Mouse (Mus musculus) CH12.LX (cell line): ENCODE measurements at regions not wholly inside any gene's neighbourhood (a gene's known extent, or its start where the extent isn't known, plus 50 kb on each side); places are given as distances from the start of the nearest gene placed in this dataset.

Source experiments
- DNase-seq: peaks from one replicate; pipeline ENCODE4 v3.0.0-alpha.2; 2013; ENCODE audit errors: extremely low read depth
- H3K27ac ChIP-seq: 2 replicates; pipeline ENCODE4 v1.5.1; 2012; ENCODE audit warnings: low read depth, mild to moderate bottlenecking, control low read depth, moderate library complexity; ENCODE audit not compliant: insufficient read depth
- H3K27me3 ChIP-seq: replicated peaks from 2 replicates; pipeline ENCODE3; 2012; ENCODE audit warnings: inconsistent platforms
- H3K36me3 ChIP-seq, 2 experiments: replicated peaks in 1 of 2; 2 replicates each; pipeline versions ENCODE3 to v1.6.1; 2012; ENCODE audit warnings: inconsistent platforms in 1 of 2, low read length in 1 of 2, mild to moderate bottlenecking in 1 of 2, mixed read lengths in 1 of 2, moderate library complexity in 1 of 2; ENCODE audit not compliant: control insufficient read depth in 1 of 2, insufficient read depth in 1 of 2
- H3K4me1 ChIP-seq, 2 experiments: 2 replicates each; pipeline ENCODE4 v1.6.1; 2012; ENCODE audit warnings: inconsistent platforms in 1 of 2, moderate library complexity in 1 of 2; ENCODE audit not compliant: insufficient read depth in 2 of 2, control insufficient read depth in 1 of 2
- H3K4me2 ChIP-seq: 2 replicates; pipeline ENCODE4 v1.6.1; 2012; ENCODE audit warnings: low read depth, mild to moderate bottlenecking, control low read depth; ENCODE audit not compliant: poor library complexity, insufficient read depth, severe bottlenecking
- H3K4me3 ChIP-seq, 3 experiments: fragments of 150-350 bp in 1 of 3; sonication (generic) in 1 of 3; replicated peaks in 1 of 3; 2 replicates each; pipeline versions ENCODE3 to v1.5.1; 2011 to 2012; ENCODE audit warnings: low read depth in 2 of 3, low read length in 2 of 3, mild to moderate bottlenecking in 2 of 3, moderate library complexity in 2 of 3, control low read depth in 1 of 3, improper control_type of control experiment in 1 of 3, inconsistent platforms in 1 of 3, mixed read lengths in 1 of 3; ENCODE audit not compliant: poor library complexity in 1 of 3
- H3K79me2 ChIP-seq: replicated peaks from 2 replicates; pipeline ENCODE4 v1.6.1; 2012; ENCODE audit warnings: mild to moderate bottlenecking, moderate library complexity; ENCODE audit not compliant: control insufficient read depth, poor library complexity, insufficient read depth, severe bottlenecking; ENCODE audit errors: extremely low read depth
- H3K9ac ChIP-seq: 2 replicates; pipeline ENCODE4 v1.6.1; 2012; ENCODE audit warnings: low read depth, mild to moderate bottlenecking, control low read depth, moderate library complexity; ENCODE audit not compliant: insufficient read depth
- H3K9me3 ChIP-seq: replicated peaks from 2 replicates; pipeline ENCODE3; 2012; ENCODE audit warnings: low read length, inconsistent platforms, mixed read lengths
- CTCF ChIP-seq, 2 experiments: IDR thresholded peaks in 1 of 2; conservative IDR thresholded peaks in 1 of 2; 2 replicates each; pipeline ENCODE4 v1.5.1; 2011 to 2012; ENCODE audit warnings: low read depth in 2 of 2, low read length in 2 of 2, improper control_type of control experiment in 1 of 2, inconsistent platforms in 1 of 2, mild to moderate bottlenecking in 1 of 2, moderate library complexity in 1 of 2
- E2F4 ChIP-seq: IDR thresholded peaks from 2 replicates; pipeline ENCODE4 v1.6.1; 2011; ENCODE audit warnings: low read depth, low read length, improper control_type of control experiment; ENCODE audit not compliant: insufficient replicate concordance
- GABPA ChIP-seq: IDR thresholded peaks from 2 replicates; pipeline ENCODE4 v1.6.1; 2012; ENCODE audit warnings: low read depth, low read length, improper control_type of control experiment, inconsistent platforms; ENCODE audit not compliant: insufficient replicate concordance
- IRF4 ChIP-seq: IDR thresholded peaks from 2 replicates; pipeline ENCODE4 v1.6.1; 2014; ENCODE audit warnings: low read depth, mild to moderate bottlenecking, inconsistent platforms, low read length, improper control_type of control experiment
- KAT2A ChIP-seq: IDR thresholded peaks from 2 replicates; pipeline ENCODE4 v1.6.1; 2012; ENCODE audit warnings: low read length, improper control_type of control experiment, inconsistent platforms; ENCODE audit not compliant: insufficient replicate concordance
- MAX ChIP-seq: IDR thresholded peaks from 2 replicates; pipeline ENCODE4 v1.6.1; 2011; ENCODE audit warnings: low read length, improper control_type of control experiment
- MEF2A ChIP-seq: IDR thresholded peaks from 2 replicates; pipeline ENCODE4 v1.6.1; 2014; ENCODE audit warnings: low read depth, mild to moderate bottlenecking, inconsistent platforms, low read length, improper control_type of control experiment, borderline replicate concordance
- PAX5 ChIP-seq: IDR thresholded peaks from 2 replicates; pipeline ENCODE4 v1.6.1; 2012; ENCODE audit warnings: low read length, inconsistent platforms, mixed read lengths
- POLR2A ChIP-seq: IDR thresholded peaks from 2 replicates; pipeline ENCODE4 v1.6.1; 2011; ENCODE audit warnings: low read depth, mild to moderate bottlenecking, improper control_type of control experiment, low read length
- POLR2AphosphoS2 ChIP-seq: IDR thresholded peaks from 2 replicates; pipeline ENCODE4 v1.6.1; 2011; ENCODE audit warnings: low read depth, low read length, improper control_type of control experiment
- RAD21 ChIP-seq: IDR thresholded peaks from 2 replicates; pipeline ENCODE4 v1.6.1; 2011; ENCODE audit warnings: low read depth, mild to moderate bottlenecking, low read length, improper control_type of control experiment, moderate library complexity
- RCOR1 ChIP-seq: conservative IDR thresholded peaks from 2 replicates; pipeline ENCODE4 v1.6.1; 2012; ENCODE audit warnings: low read depth, mild to moderate bottlenecking, inconsistent platforms, low read length, improper control_type of control experiment
- SIN3A ChIP-seq: IDR thresholded peaks from 2 replicates; pipeline ENCODE4 v1.6.1; 2012; ENCODE audit warnings: low read length, improper control_type of control experiment, inconsistent platforms
- SMC3 ChIP-seq: IDR thresholded peaks from 2 replicates; pipeline ENCODE4 v1.6.1; 2011; ENCODE audit warnings: low read depth, low read length, improper control_type of control experiment
- ZNF384 ChIP-seq: IDR thresholded peaks from 2 replicates; pipeline ENCODE4 v1.6.1; 2012; ENCODE audit warnings: low read depth, low read length, improper control_type of control experiment, inconsistent platforms
- dilution Hi-C: fragments of 300-500 bp; cut with MboI; formaldehyde crosslinking; loops from 2 replicates; pipeline ENCODE4 v1.14.3; 2020; ENCODE audit warnings: low sequenced_read_pairs; ENCODE audit not compliant: extremely low pct_unique_long_range_greater_than_20kb, extremely low pct_ligation_motif_present
- in situ Hi-C: fragments of 300-500 bp; cut with MboI; formaldehyde crosslinking; loops from 3 replicates; pipeline ENCODE4 v1.14.3; 2019; ENCODE audit warnings: low sequenced_read_pairs, low pct_ligation_motif_present, low pct_unique_long_range_greater_than_20kb, mixed read lengths

DNA sequence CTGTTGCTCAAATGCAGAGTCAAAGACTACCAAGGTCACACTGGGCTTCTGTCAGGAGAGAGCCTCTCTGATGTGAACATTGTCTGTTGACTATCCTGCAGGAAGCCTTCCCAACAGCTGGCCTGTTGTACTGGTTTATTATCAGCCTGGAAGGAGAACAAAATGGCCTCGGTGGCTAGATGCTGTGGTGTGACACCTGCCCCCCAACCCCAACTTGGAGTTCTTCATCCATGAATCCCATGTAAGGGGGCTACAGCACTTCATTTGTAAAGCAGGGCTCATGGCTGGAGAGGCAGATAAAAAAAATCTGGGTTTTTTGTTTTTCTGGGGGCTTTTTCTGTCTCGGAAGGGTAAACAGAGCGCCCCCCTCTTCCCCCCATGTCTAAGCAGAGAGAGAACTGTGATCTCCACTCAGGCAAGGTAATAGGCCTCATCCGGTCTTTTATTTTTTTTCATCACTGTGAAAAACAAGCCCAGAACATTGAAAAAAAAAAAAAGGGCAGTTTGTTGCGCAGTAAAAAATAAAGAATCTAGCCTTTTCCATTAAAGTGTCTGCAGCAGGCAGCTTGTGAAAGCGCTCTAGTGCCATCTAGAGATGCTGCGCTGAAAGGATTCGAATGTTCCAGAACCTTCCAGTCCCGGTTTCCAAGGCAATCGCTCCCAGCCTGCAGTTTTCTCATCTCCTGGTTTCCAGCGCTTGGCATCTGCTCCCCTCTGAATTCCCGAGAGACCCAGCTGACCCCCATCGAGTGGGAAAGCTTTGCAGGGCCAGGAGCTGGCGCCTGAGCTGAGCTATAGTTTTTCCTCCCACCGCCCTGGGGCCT lies 97.8 kb downstream of the Edn3 start:
- Histone ChIP-seq H3K79me2 (no peaks in the 10 kb centered on the region), H3K27me3 (no peaks in the 10 kb centered on the region), H3K9ac (peak overlapping the region; percentile 6; the same call in 1 of the 2 replicates), H3K36me3 (no peaks in the 10 kb centered on the region), H3K27ac (no peak overlapping the region), H3K4me2 (peak overlapping the region; percentile 63), H3K9me3 (no peaks in the 10 kb centered on the region), H3K4me1 (peaks cover 0 to 9% of the 10 kb centered on the region in 2 experiments; a peak in 2 of 4 replicates), H3K4me3 (no peak overlapping the region)
- DNase-seq: no peak
- in situ Hi-C loops: loop anchor here (10.0 kb wide), 1 partner anchor 203 kb away; no protein-coding TSS in a partner anchor
- TF ChIP-seq GABPA: no peak
- TF ChIP-seq MAX: no peak
- TF ChIP-seq SMC3: peak; percentile 54
- no peak for TF ChIP-seq KAT2A
- TF ChIP-seq RAD21: peak; percentile 77
- peak; percentile 26 to 75; a peak in 3 of 4 replicates for TF ChIP-seq CTCF (conservative IDR thresholded peaks at IDR 0.05 in 1 of 2, IDR thresholded peaks at IDR 0.05 in 1 of 2; ENCODE audit: low read depth in 2 of 2, low read length in 2 of 2)
- peak; percentile 63 for TF ChIP-seq ZNF384
- dilution Hi-C loops: no loop called here

DNA sequence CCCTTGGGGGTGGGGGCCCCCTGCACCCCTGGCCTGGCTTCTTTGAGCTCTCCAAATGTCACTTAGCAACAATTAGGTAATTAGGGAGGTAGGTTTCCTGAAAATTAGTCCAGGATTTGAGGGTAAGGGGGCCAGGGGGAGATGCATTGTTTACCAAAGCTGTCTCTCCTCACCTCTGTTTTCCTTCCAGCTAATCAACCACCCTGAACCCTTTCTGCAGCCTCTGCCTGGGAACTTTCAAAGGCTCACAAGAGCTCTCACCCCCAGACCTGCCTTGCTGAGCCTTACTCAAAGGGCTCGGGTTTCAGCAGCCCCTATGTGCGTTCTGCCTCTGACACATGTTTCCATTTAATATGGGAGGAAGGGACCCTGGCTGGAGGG lies 98.4 kb downstream of the Edn3 start:
- no peaks in the 10 kb centered on the region for H3K27me3 ChIP-seq
- dilution Hi-C loops (no loop called here), in situ Hi-C loops (loop anchor here (10.0 kb wide), 1 partner anchor 204 kb away; no protein-coding TSS in a partner anchor)
- H3K27ac ChIP-seq: no peak overlapping the region
- no peak overlapping the region for H3K4me3 ChIP-seq
- H3K4me1 ChIP-seq: peaks cover 0 to 9% of the 10 kb centered on the region in 2 experiments; a peak in 2 of 4 replicates
- no peaks in the 10 kb centered on the region for H3K36me3 ChIP-seq
- TF ChIP-seq IRF4 (no peak), RAD21 (no peak), POLR2AphosphoS2 (no peak), POLR2A (no peak), MEF2A (no peak), CTCF (conservative IDR thresholded peaks at IDR 0.05 in 1 of 2, IDR thresholded peaks at IDR 0.05 in 1 of 2; ENCODE audit: low read depth in 2 of 2, low read length in 2 of 2) (no peak), ZNF384 (no peak), PAX5 (no peak), RCOR1 (no peak), SIN3A (no peak), E2F4 (no peak)
- TF ChIP-seq, all 38 proteins: peak for 0
- H3K4me2 ChIP-seq: peak overlapping the region; percentile 63
- peak overlapping the region; percentile 6; the same call in 1 of the 2 replicates for H3K9ac ChIP-seq
- DNase-seq: no peak
- no peaks in the 10 kb centered on the region for H3K9me3 ChIP-seq
- H3K79me2 ChIP-seq: no peaks in the 10 kb centered on the region
